Mouse (Mus musculus) G1E (cell line): ENCODE data around the gene Klhdc3.

ENCODE experiments used
- CTCF ChIP-seq: IDR thresholded peaks from 2 replicates; pipeline ENCODE4 v1.5.1; 2012; ENCODE audit warnings: low read depth, low read length, inconsistent platforms, mixed read lengths
- GATA1 ChIP-seq: IDR thresholded peaks from 2 replicates; pipeline ENCODE4 v1.6.1; 2012; ENCODE audit warnings: borderline replicate concordance, low read length, inconsistent platforms, mixed read lengths
- POLR2AphosphoS5 ChIP-seq: IDR thresholded peaks from 2 replicates; pipeline ENCODE4 v1.6.1; 2012; ENCODE audit warnings: low read depth, low read length, inconsistent platforms; ENCODE audit not compliant: insufficient replicate concordance
- TAL1 ChIP-seq: conservative IDR thresholded peaks from 2 replicates; pipeline ENCODE4 v1.6.1; 2012; ENCODE audit warnings: low read depth, low read length, inconsistent platforms, mixed read lengths

GRCm38 (mm10) chr17:46644916-46645475 lies 35.7 kb downstream of the Klhdc3 start:
- no peak for TF ChIP-seq CTCF
- no peak for TF ChIP-seq GATA1
- TF ChIP-seq POLR2AphosphoS5 = no peak
- no peak for TF ChIP-seq TAL1
